Mouse (Mus musculus): ENCODE results near the gene Snrpb. TPM values are rescaled to one million over a fixed set of nuclear protein-coding genes. Genes with fewer than 3 reads are reported as not detected.

Snrpb gene
- 100 to 1,000 TPM; 103 to 110 (median 105) TPM for total RNA-seq (2022)

DNA sequence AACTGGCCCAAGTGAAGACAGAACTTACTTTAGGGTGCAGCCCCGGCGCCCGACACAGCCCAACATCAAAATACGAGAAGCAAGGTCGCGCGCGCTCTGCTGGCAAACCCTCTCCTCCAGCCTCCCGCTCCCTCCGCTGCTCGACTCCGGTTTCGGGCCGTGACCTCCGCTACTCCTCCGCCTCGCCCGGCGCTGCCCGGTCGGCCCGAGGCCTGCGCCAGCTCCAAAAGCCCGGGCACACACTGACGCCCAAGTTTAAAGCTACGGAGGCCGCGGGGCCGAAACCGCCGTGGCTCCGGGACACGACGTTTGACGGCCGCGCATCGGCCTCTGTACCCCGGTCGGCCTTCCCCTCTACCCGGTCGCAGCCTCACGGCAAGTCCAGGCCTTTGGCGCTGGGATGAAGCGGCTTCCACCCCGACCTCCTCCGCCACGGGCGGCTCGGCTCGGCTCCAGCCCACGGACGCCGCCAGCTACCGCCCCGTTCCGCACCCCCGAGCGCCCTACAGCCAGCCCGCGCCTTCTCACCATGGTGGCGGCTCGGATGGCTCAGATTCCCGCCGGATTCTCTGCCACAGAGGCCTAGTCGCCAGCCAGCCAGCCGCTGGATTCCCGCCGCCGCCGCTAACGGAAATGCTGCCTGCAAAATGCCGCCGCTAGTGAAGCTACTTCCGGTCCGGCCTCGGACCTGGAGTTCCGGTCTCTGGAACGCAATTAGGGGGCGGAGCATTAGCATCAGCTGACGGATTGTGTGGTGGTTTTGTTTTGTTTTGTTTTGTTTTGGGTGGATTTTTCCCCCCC lies at the start of gene Snrpb:
Gene Snrpb (minus strand): TSS at position 698 of the 801 bp plus-strand sequence.
- peak; percentile 80 to 88 for DNase-seq (ENCODE audit: low spot score in 2 of 2)

DNA sequence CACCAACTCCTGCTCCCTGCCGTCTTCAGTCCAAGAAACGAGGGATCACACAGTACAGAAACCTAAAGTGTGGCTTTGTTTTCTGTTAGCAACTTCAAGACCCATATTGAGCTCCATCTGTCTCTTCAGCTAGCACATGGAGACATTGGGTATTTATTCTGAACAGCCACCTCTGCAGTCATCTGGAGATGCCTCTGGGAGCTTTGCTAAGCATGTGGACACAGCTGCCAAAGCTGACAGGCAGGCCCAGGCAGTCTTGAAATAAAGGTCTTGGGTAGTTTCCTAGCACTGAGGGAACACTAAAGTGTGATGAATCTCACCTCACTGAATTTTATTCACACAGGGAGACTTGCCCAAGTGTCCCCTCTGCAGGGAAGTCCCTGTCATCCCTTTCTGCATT lies 32.4 kb upstream of the Snrpb start:
- DNase-seq (ENCODE audit: low spot score in 2 of 2) = peak; percentile 16 to 22

DNA sequence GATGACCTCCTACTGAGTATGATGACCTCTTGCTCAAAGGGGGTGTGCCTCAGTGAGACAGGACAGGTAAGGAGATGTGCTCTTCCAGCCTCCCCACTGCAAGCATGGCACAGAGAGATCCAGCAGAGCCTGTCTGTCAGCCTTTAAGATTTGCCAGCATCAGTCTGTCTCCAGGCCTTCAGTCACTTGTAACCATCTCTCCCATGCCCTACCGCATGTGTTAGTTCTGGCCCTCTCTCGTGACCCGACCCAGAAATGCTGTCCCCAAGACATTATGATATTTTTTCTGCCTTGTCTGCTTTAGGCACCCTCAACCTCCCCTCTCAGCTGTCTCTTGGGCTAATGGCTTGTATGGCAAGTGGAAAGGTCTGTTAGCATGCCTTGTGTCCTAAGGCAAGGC lies 30.4 kb upstream of the Snrpb start:
- no peak for DNase-seq (ENCODE audit: low spot score in 2 of 2)

DNA sequence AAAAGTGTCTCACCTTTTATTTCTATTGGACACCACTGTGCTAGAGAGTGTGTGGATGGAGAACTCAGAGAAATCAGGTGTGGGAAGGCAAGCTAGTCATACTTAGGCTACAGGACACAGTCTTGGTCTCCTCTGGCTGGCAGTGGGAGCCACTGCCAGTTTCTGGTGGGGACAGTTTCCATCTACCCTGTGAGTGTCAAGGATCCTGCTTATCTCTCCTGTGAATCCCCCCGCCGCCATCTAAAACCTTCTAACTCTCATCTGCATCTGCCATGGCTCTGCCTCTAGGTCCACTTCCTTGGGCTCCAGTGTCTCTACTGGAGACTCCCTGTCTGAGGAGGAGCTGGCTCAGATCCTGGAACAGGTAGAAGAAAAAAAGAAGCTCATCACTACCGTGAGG lies 28.8 kb upstream of the Snrpb start:
- DNase-seq (ENCODE audit: low spot score in 2 of 2) = no peak

DNA sequence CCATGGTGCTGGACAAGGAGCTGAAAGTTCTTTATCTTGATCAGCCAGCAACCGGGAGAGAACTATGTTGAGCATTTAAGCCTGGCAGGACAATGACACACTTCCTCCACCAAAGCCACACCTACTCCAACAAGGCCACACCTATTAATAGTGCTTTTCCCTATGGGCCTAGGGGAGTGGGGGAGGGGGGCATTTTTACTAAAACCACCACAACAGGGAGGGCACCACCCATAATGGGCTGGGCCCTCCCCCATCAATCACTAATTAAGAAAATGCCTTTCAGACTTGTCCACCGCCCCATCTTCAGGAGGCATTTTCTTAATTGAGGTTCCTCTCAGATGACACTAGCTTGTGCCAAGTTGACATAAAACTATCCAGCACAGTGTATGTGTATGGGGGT lies 28.2 kb upstream of the Snrpb start:
- DNase-seq (ENCODE audit: low spot score in 2 of 2) = no peak

DNA sequence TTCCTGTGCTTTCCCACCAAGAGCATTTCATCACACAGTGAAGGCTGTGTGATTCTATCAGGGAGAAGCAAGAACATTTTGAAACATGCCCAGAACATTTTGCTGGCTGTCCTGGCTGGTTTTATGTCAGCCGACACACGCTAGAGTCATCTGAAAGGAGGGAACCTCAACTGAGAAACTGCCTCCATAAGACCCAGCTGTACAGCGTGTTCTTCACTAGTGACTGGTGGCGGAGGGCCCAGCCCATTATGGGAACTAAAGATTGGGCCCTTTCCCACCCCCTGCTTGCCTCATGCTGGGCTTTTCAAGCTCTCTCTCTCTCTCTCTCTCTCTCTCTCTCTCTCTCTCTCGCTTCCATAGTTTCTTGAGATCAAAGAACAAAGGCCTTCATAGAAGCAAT lies 21.8 kb upstream of the Snrpb start:
- DNase-seq (ENCODE audit: low spot score in 2 of 2) = no peak

DNA sequence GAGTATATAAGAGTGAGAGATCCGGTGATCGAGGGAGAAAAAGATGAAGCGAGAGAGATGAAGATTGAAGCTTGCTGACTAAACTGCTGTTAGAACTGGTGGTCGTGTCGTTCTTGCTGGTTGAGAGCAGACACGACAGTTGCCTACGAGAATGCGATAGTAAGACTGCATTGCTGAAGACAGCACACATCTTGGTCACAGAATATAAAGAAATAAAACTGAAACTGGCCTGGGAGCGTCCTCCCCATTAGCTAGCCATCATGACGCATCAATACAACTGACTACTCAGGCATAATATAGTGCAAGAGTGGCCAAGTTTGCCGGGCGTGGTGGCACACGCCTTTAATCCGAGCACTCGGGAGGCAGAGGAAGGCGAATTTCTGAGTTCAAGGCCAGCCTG lies 15.7 kb upstream of the Snrpb start, which contains the start of gene Tmc2:
Gene Tmc2 (plus strand): TSS at position 301 of the 400 bp plus-strand sequence.
- DNase-seq (ENCODE audit: low spot score in 2 of 2) = no peak

DNA sequence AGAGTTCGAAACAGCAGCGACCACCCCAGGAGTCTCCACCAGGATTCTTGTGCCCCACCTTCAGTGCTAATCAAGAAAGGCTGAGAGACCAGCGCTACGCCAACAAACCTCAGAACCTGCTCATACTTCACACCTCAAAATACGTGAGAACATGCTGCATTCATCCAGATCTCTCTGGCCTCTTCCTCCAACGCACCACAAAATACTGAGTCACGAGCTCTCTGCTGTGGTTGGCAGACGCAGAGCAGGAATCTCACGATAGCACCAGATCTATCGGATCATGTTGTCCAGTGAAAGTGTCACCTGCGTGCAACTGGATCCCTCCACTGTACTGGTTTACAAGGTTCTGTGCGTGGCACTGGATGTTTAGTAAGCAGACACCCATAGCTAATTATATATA lies 9.2 kb upstream of the Snrpb start:
- no peak for DNase-seq (ENCODE audit: low spot score in 2 of 2)

DNA sequence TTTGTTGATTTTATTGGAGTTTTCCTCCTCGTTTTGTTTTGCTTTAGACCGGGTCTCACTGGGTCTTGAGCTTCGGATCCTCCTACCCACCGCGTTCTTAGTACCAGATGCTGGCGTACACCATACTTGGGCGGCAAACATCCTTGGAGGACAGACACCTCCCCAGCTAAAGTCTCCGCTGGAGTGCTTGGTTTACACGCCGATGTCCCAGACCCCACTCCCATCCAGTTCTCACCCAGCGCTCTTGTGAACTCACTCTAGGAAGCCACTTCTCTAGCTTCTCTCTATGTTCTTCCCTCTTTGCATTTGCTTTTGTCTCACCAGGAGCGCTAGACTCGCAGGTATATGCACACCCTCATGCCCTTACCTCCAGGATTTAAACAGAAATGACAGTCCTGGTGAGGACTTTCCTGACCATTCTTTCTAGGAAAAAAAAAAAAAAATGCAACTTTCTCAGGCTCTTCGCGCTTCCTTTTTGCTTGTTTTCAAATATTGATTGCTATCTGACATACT lies 360 bp upstream of the Snrpb start:
- no peak for DNase-seq (ENCODE audit: low spot score in 2 of 2)

DNA sequence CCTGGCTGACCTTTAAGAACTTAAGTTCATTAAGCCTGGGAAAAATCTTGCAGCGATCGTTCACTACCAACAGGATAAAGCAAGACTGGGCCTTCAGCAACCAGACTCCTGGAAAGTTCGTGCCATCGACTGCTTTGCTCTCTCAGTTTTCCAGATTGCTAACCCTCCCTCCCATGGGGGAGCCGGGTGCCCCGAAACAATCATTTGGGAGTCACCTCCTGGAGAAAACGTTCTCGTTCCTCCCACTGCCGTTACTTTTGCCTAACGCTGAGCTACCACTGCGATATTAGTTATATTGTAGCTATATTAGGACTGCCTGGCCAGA lies 860 bp downstream of the Snrpb start:
- DNase-seq (ENCODE audit: low spot score in 2 of 2) = no peak

DNA sequence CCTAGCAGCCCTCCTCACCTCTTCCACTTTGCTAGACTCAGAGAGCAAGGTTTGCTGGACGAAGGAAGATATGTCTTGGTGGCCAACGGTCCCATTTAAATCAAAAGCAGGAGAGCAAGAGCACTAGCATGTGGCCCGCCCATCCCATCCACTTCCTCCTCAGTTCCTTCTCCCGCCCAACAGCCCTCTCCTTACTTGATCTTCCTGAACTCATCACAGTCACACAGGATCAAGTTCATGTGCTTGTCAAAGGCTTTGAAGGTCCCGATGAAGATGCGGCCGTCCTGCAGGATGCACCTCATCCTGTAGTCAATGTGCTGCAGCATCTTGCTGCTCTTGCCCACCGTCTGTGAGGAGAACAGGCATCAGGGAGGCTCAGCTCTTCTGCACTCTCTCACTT lies 2.4 kb downstream of the Snrpb start:
- DNase-seq (ENCODE audit: low spot score in 2 of 2) = no peak

DNA sequence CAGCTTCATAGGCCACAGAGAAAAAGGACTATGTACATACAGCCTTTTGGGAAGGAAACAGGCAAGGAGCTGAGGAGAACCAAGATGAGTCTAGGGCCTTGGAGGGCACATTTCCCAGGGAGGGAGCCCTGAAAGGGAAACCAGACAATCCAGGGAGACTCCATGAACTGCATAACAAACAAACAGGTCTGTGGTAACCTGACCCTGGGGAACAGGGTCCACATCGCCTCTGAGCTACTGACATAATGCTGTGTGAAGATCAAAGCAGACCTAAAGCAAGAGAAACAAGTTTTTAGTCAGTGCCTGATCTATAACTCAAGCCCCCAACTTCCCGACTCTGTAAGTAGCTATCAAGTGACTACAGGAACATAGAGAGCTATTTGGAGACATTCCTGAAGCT lies 7.5 kb downstream of the Snrpb start:
- DNase-seq (ENCODE audit: low spot score in 2 of 2) = no peak

DNA sequence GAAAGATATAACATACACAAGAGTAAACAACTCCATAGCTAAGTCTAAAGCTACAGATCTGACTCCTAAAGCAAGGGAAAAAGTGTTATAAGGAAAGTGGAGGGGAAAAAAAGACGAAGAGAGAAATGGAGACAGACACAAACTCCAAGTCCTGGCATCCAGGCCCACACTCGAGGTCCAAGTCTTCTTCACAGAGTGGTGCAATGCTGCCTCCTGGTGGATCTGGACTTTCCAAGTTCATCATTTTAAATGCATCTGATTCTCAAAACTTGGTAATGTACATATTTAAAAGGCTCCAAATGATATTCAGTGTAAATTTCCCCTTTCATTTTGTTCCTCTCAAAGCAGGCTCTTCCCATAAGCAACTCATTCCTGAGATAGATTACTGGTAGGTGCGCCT lies 11.3 kb downstream of the Snrpb start:
- peak in 1 of 2 experiments; percentile 68 for DNase-seq (ENCODE audit: low spot score in 2 of 2)

DNA sequence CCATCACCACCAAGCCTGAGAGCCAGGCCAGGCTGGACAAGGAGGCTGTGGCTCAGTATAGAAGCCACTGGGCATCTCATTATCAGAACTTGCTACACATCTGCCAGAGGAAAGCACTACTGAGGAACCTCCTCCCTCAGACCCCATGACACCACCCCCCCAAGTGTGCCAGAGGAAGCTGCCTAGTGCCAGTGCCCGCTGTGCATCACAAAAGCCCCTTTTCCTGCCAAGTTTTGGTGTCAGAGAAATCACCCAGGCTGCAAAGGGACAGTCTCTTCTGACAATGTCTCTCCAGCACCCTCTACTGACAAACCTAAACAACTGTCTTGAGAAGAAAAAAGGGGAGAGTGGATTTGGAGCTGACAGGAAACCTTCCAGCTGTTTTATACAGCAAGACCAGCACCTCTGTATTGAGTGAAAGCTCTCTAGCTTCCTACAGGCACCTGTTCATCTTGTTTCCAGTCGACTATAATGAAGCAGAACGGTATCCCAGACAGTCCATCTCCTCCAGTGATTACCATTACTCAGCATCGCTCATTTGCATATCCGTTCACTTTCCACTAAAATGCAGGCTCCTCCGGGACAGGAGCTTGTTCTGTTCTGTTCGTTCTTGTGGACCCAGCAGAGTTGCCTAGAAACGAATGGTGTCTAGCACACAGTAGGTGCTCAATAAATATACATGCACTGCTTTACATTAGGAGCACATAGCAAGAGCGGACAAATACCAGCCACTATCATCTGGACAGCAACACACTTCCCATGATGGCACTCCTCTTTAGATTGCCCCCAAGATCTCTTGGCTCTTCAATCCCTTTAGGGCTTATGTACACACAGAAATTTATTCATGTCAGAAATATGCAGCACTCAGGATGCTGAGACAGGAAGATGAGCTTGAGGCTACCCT lies 12.6 kb downstream of the Snrpb start:
- peak; percentile 48 to 65 for DNase-seq (ENCODE audit: low spot score in 2 of 2)

DNA sequence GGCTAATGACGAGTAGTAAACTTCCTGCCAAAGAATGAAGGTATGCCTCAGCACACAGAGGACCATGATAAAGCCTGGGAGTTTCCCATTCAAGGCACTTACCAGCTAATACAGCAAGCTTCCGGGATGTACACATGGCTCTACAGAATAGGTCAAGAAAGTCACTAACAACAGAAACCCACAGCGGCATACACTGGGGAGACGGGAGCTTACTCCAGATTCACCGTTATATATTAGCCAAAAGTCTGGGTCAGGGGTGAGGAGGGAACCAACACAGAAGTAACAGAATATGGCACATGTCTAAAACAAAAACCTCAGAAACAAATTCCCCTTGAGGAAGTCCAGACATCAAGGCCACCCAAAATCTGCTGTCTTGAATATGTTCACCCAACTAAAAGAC lies 16.5 kb downstream of the Snrpb start:
- DNase-seq (ENCODE audit: low spot score in 2 of 2) = no peak

DNA sequence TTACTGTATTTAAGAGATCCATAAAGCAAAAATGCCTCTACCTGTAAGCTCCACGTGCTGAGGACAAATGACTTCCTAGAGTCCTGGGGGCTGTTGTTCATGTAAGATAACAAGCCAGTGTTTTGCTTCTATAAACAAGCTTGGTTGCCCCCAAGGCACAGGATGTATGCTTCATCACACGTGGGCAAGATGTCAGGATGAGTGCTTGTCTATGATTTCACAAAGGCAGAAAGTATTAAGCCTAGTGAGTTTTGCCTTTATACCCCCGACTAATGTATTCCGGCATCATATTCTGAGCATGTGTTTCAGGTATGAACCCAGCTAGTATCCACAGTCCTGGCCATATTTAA lies 21.1 kb downstream of the Snrpb start:
- DNase-seq (ENCODE audit: low spot score in 2 of 2) = no peak

DNA sequence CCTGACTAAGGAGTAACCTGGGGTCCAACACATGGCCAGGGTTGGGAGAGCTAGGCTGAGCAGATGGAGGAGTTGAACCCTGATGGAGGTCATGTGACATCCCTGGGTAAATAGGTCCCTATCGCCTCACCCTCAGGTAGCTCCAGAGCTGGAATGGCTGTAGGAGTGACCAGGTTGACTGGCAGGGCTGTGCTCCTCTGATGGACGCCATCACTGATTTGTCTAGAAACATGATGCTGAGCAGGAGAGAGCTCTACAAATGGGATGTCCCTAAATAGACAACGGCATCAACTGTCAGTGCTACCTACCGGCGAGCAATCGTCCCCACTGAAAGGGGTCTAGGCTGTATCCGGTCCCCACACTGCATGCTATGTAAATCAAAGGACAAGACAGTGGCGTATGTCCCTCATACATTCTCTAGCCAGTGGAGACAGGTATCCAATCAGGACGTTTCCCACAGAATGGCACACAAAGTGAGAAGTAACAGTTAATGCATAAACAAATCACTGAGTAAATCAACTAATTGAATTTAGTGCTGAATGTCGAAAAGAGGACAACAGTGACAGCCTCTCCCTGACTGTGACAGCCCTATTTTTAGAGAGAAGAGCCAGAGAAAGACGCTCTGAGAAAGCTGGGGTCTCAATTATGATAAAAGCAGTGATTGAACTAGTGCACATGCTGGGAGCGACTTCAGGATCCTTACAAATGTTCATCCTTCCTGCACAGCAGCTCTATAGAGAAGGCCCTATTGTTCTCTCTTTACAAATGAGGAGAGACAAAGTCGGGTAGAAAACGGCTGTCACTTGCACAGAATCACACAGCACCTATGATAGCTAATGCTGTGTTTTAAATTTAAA lies 21.7 kb downstream of the Snrpb start:
- DNase-seq (ENCODE audit: low spot score in 2 of 2) = no peak

DNA sequence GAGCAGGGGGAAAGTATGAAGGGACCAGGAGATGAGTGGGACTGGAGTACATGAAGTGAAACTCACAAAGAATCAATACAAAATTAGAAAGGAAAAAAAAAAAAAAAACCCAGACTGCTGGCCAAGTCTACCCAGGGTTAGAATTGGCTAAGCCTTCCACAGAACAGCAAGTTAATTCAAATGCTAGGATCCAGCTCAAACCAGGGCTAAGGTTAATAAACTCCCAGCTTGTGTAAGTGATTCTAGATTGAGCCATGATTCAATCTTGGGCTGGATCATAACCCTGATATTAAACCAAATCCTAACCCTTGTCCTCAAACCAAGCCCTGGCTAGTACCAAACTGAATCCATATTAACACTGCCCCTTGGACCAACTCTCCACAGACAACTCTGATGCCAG lies 23.4 kb downstream of the Snrpb start:
- no peak for DNase-seq (ENCODE audit: low spot score in 2 of 2)

DNA sequence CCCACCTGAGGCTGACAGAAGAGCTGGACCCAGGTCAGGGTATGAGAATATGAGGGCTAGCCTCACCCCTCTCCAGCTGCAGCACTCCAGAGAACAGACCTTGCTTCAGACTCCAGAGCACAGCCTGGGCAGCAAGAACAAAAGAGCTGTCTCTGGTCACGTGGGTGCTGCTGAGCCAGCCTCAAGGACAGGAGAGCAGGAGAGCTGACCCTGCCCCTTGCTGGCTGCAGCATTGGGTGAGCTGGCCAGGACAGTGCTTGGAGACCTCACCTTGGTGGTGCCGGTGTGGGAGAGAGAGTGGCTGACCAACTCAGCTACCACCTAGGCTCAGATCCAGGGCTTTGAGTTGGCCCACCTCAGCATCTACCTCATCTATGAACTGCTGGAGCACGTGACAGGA lies 24.0 kb downstream of the Snrpb start:
- no peak for DNase-seq (ENCODE audit: low spot score in 2 of 2)

DNA sequence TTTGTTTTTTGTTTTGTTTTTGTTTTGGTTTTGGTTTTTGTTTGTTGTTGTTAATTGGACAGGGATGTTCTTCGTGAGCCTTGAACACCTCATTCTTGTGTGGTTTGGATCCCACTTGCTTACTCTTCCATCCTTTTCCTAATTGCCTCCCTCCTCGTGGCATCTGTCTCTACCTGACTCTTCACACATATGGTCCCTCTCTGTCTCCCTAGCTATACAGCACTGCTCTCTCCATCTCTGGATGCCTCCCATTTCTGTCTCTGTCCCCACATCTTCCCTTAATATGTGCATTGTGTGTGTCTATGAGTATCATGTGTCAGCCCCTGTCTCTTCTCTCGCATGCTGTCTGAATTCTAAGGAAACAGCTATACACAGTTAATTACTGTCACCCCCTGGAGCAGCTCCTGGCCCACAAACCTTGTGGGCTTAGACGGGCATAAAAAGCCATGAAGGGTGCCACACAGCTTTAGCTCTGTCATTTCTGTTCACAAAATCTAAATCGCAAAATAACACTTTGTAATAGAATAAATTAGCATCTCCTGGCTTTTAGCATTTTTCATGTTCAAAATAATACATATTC lies 33.0 kb downstream of the Snrpb start:
- DNase-seq (ENCODE audit: low spot score in 2 of 2) = no peak

DNA sequence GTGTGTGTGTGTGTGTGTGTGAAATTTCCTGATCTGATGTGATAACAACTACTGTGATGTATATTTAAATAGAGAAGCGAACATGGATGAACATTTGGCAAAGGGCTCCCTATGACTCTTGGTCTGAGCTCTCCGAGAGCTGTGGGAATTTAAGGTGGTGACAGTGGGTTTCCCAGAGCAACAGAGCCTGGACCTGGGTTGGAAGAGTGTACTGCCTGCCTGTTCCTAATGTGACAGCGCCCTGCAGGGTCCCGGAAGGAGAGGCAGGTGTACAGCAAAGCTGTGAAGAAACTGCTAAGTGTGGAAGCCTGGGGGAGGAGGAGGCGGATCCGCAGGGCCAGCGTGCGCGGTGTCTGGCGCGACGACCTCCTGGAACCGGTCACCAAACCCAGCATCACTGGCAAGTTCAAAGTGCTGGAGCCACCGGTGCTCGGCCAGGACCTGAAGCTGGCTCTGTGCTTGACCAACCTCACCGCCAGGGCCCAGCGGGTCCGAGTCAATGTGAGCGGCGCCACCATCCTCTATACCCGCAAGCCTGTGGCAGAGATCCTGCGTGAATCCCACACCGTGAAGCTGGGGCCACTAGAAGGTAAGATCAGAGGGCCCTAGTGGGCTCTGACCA lies 34.4 kb downstream of the Snrpb start:
- DNase-seq (ENCODE audit: low spot score in 2 of 2) = no peak
